Comparison of ENCODE assay signal across 24 mouse cellular contexts in genomic region chr12:93429218-93429617, GRCm38 (mm10).
DNase-seq lines count a peak whose midpoint lies in the region; ATAC-seq and TF ChIP-seq lines count a peak whose summit lies in the region.
"Had no signal": no experiment of that assay in that cellular context is flagged by ENCODE, and none has a peak within 500 bp of the region (broad histone marks: within the 10 kb centered on the region; RNA-seq: fewer than 3 reads in every experiment).

No protein-coding gene starts in this region.

- H3K4me1 ChIP-seq in hindbrain, postnatal 0 days (ENCODE audit: insufficient read depth, low read length), result no peaks in the 10 kb centered on the region
- no peaks in the 10 kb centered on the region for H3K4me1 ChIP-seq in hindbrain, embryonic 13.5 days (replicated peaks)
- H3K4me1 ChIP-seq in forebrain, embryonic 16.5 days (replicated peaks; ENCODE audit: control insufficient read depth, insufficient read depth, low read length), result peaks cover 5% of the 10 kb centered on the region; the same call in 1 of the 2 replicates
- H3K4me1 ChIP-seq in liver, embryonic 12.5 days, result no peaks in the 10 kb centered on the region
- H3K4me1 ChIP-seq: embryonic facial prominence, embryonic 15.5 days; heart, embryonic 13.5 days; hindbrain, embryonic 12.5 days had no signal

- H3K4me3 ChIP-seq in hindbrain, postnatal 0 days (ENCODE audit: low read length), result no peak overlapping the region
- no peak overlapping the region for H3K4me3 ChIP-seq in hindbrain, embryonic 13.5 days
- H3K4me3 ChIP-seq in forebrain, embryonic 16.5 days (replicated peaks; ENCODE audit: low read length), result no peak overlapping the region
- no peak overlapping the region for H3K4me3 ChIP-seq in liver, embryonic 12.5 days
- H3K4me3 ChIP-seq: embryonic facial prominence, embryonic 15.5 days; erythroblast, embryonic 14.5 days; gastrocnemius, adult 2 months; heart, embryonic 13.5 days; hindbrain, embryonic 12.5 days had no signal

- H3K4me2 ChIP-seq in hindbrain, postnatal 0 days (ENCODE audit: low read depth, low read length), result no peak overlapping the region
- H3K4me2 ChIP-seq in hindbrain, embryonic 13.5 days, result no peak overlapping the region
- no peak overlapping the region for H3K4me2 ChIP-seq in forebrain, embryonic 16.5 days (ENCODE audit: low read length)
- H3K4me2 ChIP-seq in liver, embryonic 12.5 days, result no peak overlapping the region
- H3K4me2 ChIP-seq: embryonic facial prominence, embryonic 15.5 days; heart, embryonic 13.5 days; hindbrain, embryonic 12.5 days had no signal

- no peak overlapping the region for H3K9ac ChIP-seq in hindbrain, postnatal 0 days (replicated peaks; ENCODE audit: low read length)
- no peak overlapping the region for H3K9ac ChIP-seq in hindbrain, embryonic 13.5 days
- no peak overlapping the region for H3K9ac ChIP-seq in forebrain, embryonic 16.5 days (replicated peaks; ENCODE audit: low read depth, low read length)
- H3K9ac ChIP-seq in liver, embryonic 12.5 days, result no peak overlapping the region
- H3K9ac ChIP-seq: embryonic facial prominence, embryonic 15.5 days; heart, embryonic 13.5 days; hindbrain, embryonic 12.5 days had no signal

- H3K27ac ChIP-seq in hindbrain, postnatal 0 days, result no peak overlapping the region
- H3K27ac ChIP-seq in hindbrain, embryonic 13.5 days, result no peak overlapping the region
- H3K27ac ChIP-seq in forebrain, embryonic 16.5 days (ENCODE audit: low read length), result no peak overlapping the region
- no peak overlapping the region for H3K27ac ChIP-seq in liver, embryonic 12.5 days
- H3K27ac ChIP-seq: embryonic facial prominence, embryonic 15.5 days; gastrocnemius, adult 2 months; heart, embryonic 13.5 days; hindbrain, embryonic 12.5 days had no signal

- H3K36me3 ChIP-seq in hindbrain, postnatal 0 days (ENCODE audit: insufficient read depth, low read length), result no peaks in the 10 kb centered on the region
- H3K36me3 ChIP-seq in hindbrain, embryonic 13.5 days, result no peaks in the 10 kb centered on the region
- H3K36me3 ChIP-seq in forebrain, embryonic 16.5 days (ENCODE audit: control insufficient read depth, insufficient read depth), result no peaks in the 10 kb centered on the region
- no peaks in the 10 kb centered on the region for H3K36me3 ChIP-seq in liver, embryonic 12.5 days
- H3K36me3 ChIP-seq: embryonic facial prominence, embryonic 15.5 days; G1E; heart, embryonic 13.5 days; hindbrain, embryonic 12.5 days had no signal

- TF ChIP-seq CTCF in hindbrain, postnatal 0 days (IDR thresholded peaks at IDR 0.05; ENCODE audit: low read depth), result no peak

- peak; percentile 7 to 22 for DNase-seq in cerebellum, postnatal 10 days
- no peak for DNase-seq in cerebellum, postnatal 4 days (ENCODE audit: low spot score in 2 of 2)
- peak; percentile 27 for DNase-seq in hindbrain, postnatal 0 days (ENCODE audit: low spot score)
- DNase-seq in brain, adult 2 months (ENCODE audit: low read depth, low spot score), result peak; percentile 10
- DNase-seq: adrenal gland, adult 8-10 months; adrenal gland, postnatal 36 days; B cell, adult 2 months; cerebellum, adult 11-12 months; cerebellum, adult 9-10 months; cerebellum, postnatal 36 days; embryo, embryonic 11 days; gastrocnemius, adult 2 months; gastrocnemius, postnatal 25 days; heart, postnatal 36 days had no signal

- no peaks in the 10 kb centered on the region for H3K9me3 ChIP-seq in hindbrain, postnatal 0 days (ENCODE audit: low read length)
- H3K9me3 ChIP-seq in hindbrain, embryonic 13.5 days, result no peaks in the 10 kb centered on the region
- no peaks in the 10 kb centered on the region for H3K9me3 ChIP-seq in forebrain, embryonic 16.5 days (ENCODE audit: control insufficient read depth, low read length)
- no peaks in the 10 kb centered on the region for H3K9me3 ChIP-seq in liver, embryonic 12.5 days (replicated peaks)
- H3K9me3 ChIP-seq: embryonic facial prominence, embryonic 15.5 days; heart, embryonic 13.5 days; hindbrain, embryonic 12.5 days had no signal

- H3K27me3 ChIP-seq in hindbrain, postnatal 0 days (ENCODE audit: insufficient read depth, low read length), result no peaks in the 10 kb centered on the region
- no peaks in the 10 kb centered on the region for H3K27me3 ChIP-seq in hindbrain, embryonic 13.5 days
- H3K27me3 ChIP-seq in forebrain, embryonic 16.5 days (replicated peaks; ENCODE audit: control insufficient read depth, insufficient read depth, low read length), result no peaks in the 10 kb centered on the region
- no peaks in the 10 kb centered on the region for H3K27me3 ChIP-seq in liver, embryonic 12.5 days (replicated peaks)
- H3K27me3 ChIP-seq: embryonic facial prominence, embryonic 15.5 days; heart, embryonic 13.5 days; hindbrain, embryonic 12.5 days had no signal

- ATAC-seq in hindbrain, postnatal 0 days, result no peak
- ATAC-seq in hindbrain, embryonic 13.5 days (ENCODE audit: low FRiP score), result no peak
- ATAC-seq in forebrain, embryonic 16.5 days, result peak; percentile 86
- no peak for ATAC-seq in liver, embryonic 12.5 days
- ATAC-seq: CD4-positive, CD25-positive, alpha-beta regulatory T cell, adult 4 months; intestine, embryonic 16.5 days had no signal

Comparison
In these comparisons a context has a peak if more than half of its experiments do, and no peak if none do; other contexts are left out.
1. DNase-seq: peak in cerebellum, postnatal 10 days (2 of 2), hindbrain, postnatal 0 days (single experiment) and brain, adult 2 months (single experiment); none in cerebellum, postnatal 4 days (0 of 2).